Mouse (Mus musculus) spleen, adult 2 months (tissue): ENCODE measurements around the gene Bcap29.

Source experiments
- CTCF ChIP-seq: fragments of 200-500 bp; IDR thresholded peaks from 2 replicates; pipeline ENCODE4 v1.5.1; 2011; ENCODE audit warnings: mild to moderate bottlenecking, inconsistent platforms; ENCODE audit not compliant: insufficient read depth, insufficient read length, insufficient replicate concordance; ENCODE audit errors: extremely low read depth
- POLR2A ChIP-seq: fragments of 200-500 bp; IDR thresholded peaks from 2 replicates; pipeline ENCODE4 v1.6.1; 2011; ENCODE audit warnings: low read depth, low read length, inconsistent platforms

- TF ChIP-seq POLR2A (no peak), CTCF (no peak)
Observed at GRCm38 (mm10) chr12:31604894-31605293, 29.6 kb downstream of the Bcap29 start.
